Mouse (Mus musculus) C2C12 (cell line): Measurements from ENCODE around the gene Wars2.

ENCODE experiments used
- CTCF ChIP-seq: IDR thresholded peaks from one replicate; pipeline ENCODE4 v1.5.1; 2011; ENCODE audit not compliant: control insufficient read depth, insufficient read depth, insufficient read length
- MAX ChIP-seq: IDR thresholded peaks from one replicate; pipeline ENCODE4 v1.6.1; 2011; ENCODE audit warnings: mild to moderate bottlenecking, control low read depth
- MYOD1 ChIP-seq: IDR thresholded peaks from one replicate; pipeline ENCODE4 v1.6.1; 2011; ENCODE audit warnings: low read depth; ENCODE audit not compliant: control insufficient read depth, insufficient read length
- MYOG ChIP-seq: IDR thresholded peaks from one replicate; pipeline ENCODE4 v1.6.1; 2011; ENCODE audit not compliant: control insufficient read depth, insufficient read length; ENCODE audit errors: extremely low read depth
- USF1 ChIP-seq: IDR thresholded peaks from one replicate; pipeline ENCODE4 v1.6.1; 2011; ENCODE audit warnings: low read depth, mild to moderate bottlenecking, control low read depth, moderate library complexity

GRCm38 (mm10) chr3:99208416-99208815, 67.5 kb downstream of the Wars2 start:
- TF ChIP-seq USF1 = no peak
- TF ChIP-seq MAX = no peak
- no peak for TF ChIP-seq CTCF
- no peak for TF ChIP-seq MYOD1
- no peak for TF ChIP-seq MYOG
